Mouse (Mus musculus): ENCODE measurements at regions not wholly inside any gene's neighbourhood (a gene's known extent, or its start where the extent isn't known, plus 50 kb on each side); places are given as distances from the start of the nearest gene placed in this dataset.
A peak's percentile ranks its signal among the peaks of the same experiment; 100 is the strongest.

- peak; percentile 51 for DNase-seq (ENCODE audit: low read depth, low spot score)
Measured at GRCm38 (mm10) chr12:27140335-27140702, 202.1 kb downstream of the Sox11 start.

- DNase-seq (ENCODE audit: low read depth, low spot score) = no peak
Measured at GRCm38 (mm10) chr12:27139683-27140334, 202.6 kb downstream of the Sox11 start.

GRCm38 (mm10) chr12:27138663-27139633, 203.4 kb downstream of the Sox11 start:
- no peak for DNase-seq (ENCODE audit: low read depth, low spot score)

- peak; percentile 59 for DNase-seq (ENCODE audit: low read depth, low spot score)
Measured at GRCm38 (mm10) chr12:27135997-27136559, 206.3 kb downstream of the Sox11 start.

GRCm38 (mm10) chr12:27130544-27130943, 211.8 kb downstream of the Sox11 start:
- no peak for DNase-seq (ENCODE audit: low read depth, low spot score)

- DNase-seq (ENCODE audit: low read depth, low spot score) = no peak
Measured at GRCm38 (mm10) chr12:27127054-27127605, 215.2 kb downstream of the Sox11 start.

GRCm38 (mm10) chr12:27118581-27118980, 223.8 kb downstream of the Sox11 start:
- no peak for DNase-seq (ENCODE audit: low read depth, low spot score)

- DNase-seq (ENCODE audit: low read depth, low spot score) = peak; percentile 55
Measured at GRCm38 (mm10) chr12:27115392-27115791, 227.0 kb downstream of the Sox11 start.

GRCm38 (mm10) chr12:27104925-27105571, 237.3 kb downstream of the Sox11 start:
- no peak for DNase-seq (ENCODE audit: low read depth, low spot score)

GRCm38 (mm10) chr12:27102996-27103395, 239.4 kb downstream of the Sox11 start:
- DNase-seq (ENCODE audit: low read depth, low spot score) = no peak

- DNase-seq (ENCODE audit: low read depth, low spot score) = no peak
Measured at GRCm38 (mm10) chr12:27089206-27089605, 253.2 kb downstream of the Sox11 start.

GRCm38 (mm10) chr12:27085890-27086289, 256.5 kb downstream of the Sox11 start:
- DNase-seq (ENCODE audit: low read depth, low spot score) = no peak

GRCm38 (mm10) chr12:27083645-27084550, 258.5 kb downstream of the Sox11 start:
- DNase-seq (ENCODE audit: low read depth, low spot score) = no peak

- no peak for DNase-seq (ENCODE audit: low read depth, low spot score)
Measured at GRCm38 (mm10) chr12:27083089-27083488, 259.3 kb downstream of the Sox11 start.

- peak; percentile 58 for DNase-seq (ENCODE audit: low read depth, low spot score)
Measured at GRCm38 (mm10) chr12:27082624-27083023, 259.8 kb downstream of the Sox11 start.

GRCm38 (mm10) chr12:27076107-27076738, 266.2 kb downstream of the Sox11 start:
- no peak for DNase-seq (ENCODE audit: low read depth, low spot score)

GRCm38 (mm10) chr12:27065011-27065517, 277.3 kb downstream of the Sox11 start:
- DNase-seq (ENCODE audit: low read depth, low spot score) = no peak

GRCm38 (mm10) chr12:27063518-27063917, 278.9 kb downstream of the Sox11 start:
- no peak for DNase-seq (ENCODE audit: low read depth, low spot score)

- DNase-seq (ENCODE audit: low read depth, low spot score) = no peak
Measured at GRCm38 (mm10) chr12:27062511-27063264, 279.7 kb downstream of the Sox11 start.

Measured in forelimb bud, embryonic 11.5 days (tissue).